Comparison of ENCODE assay signal across 11 mouse cellular contexts in genomic region chr6:54126225-54126992, GRCm38 (mm10).
A peak's percentile ranks its signal among the peaks of the same experiment; 100 is the strongest.
DNase-seq lines count a peak whose midpoint lies in the region; ATAC-seq and TF ChIP-seq lines count a peak whose summit lies in the region.
"Had no signal": no experiment of that assay in that cellular context is flagged by ENCODE, and none has a peak within 500 bp of the region (broad histone marks: within the 10 kb centered on the region; RNA-seq: fewer than 3 reads in every experiment).

No protein-coding gene starts in this region.

- ATAC-seq in cerebellum, adult (ENCODE audit: insufficient number of reproducible peaks, low FRiP score, low TSS enrichment) = 0 out of 2 replicates have a peak, but pooled peaks have one; percentile 17

- H3K4me3 ChIP-seq in kidney, adult 2 months (ENCODE audit: insufficient read depth, low read depth, low read length) = no peak overlapping the region
- H3K4me3 ChIP-seq: lung, embryonic 15.5 days; neural tube, embryonic 12.5 days had no signal

- H3K27me3 ChIP-seq in kidney, adult 2 months (replicated peaks; ENCODE audit: control insufficient read depth, insufficient read depth, low read length) = no peaks in the 10 kb centered on the region
- H3K27me3 ChIP-seq: neural tube, embryonic 12.5 days had no signal

- intact Hi-C loops in left cerebral cortex, postnatal 4 days (cut with DNase I) = no loop called here

- H3K27ac ChIP-seq in kidney, adult 2 months (ENCODE audit: insufficient read depth, low read depth, low read length) = no peak overlapping the region
- H3K27ac ChIP-seq: lung, embryonic 15.5 days; neural tube, embryonic 12.5 days had no signal

- 80% methylated on average over 9 of the region's 9 CpGs for WGBS in kidney, adult 2 months

- DNase-seq in layer of hippocampus, adult 11-12 months (ENCODE audit: low spot score) = peak; percentile 72
- no peak for DNase-seq in layer of hippocampus, adult 9-10 months (ENCODE audit: low spot score)
- DNase-seq in cerebellum, postnatal 25 days = peak; percentile 82 to 85
- DNase-seq in left cerebral cortex, postnatal 4 days = peak; percentile 89
- no peak for DNase-seq in lung, postnatal 25 days (ENCODE audit: low spot score)
- no peak for DNase-seq in thymus, postnatal 0 days (ENCODE audit: low spot score)
- no peak for DNase-seq in kidney, adult 2 months
- DNase-seq: gastrocnemius, postnatal 25 days had no signal

- no peaks in the 10 kb centered on the region for H3K36me3 ChIP-seq in kidney, adult 2 months (ENCODE audit: control insufficient read depth, insufficient read depth, low read length)
- H3K36me3 ChIP-seq: lung, embryonic 15.5 days; neural tube, embryonic 12.5 days had no signal

- no peak for TF ChIP-seq CTCF in kidney, adult 2 months (conservative IDR thresholded peaks at IDR 0.05; ENCODE audit: insufficient read depth, insufficient read length, low read depth, low read length)

- H3K4me1 ChIP-seq in kidney, adult 2 months (ENCODE audit: control insufficient read depth, insufficient read depth, low read length) = peaks cover 3% of the 10 kb centered on the region; the same call in 1 of the 2 replicates
- H3K4me1 ChIP-seq: neural tube, embryonic 12.5 days had no signal

- TF ChIP-seq POLR2A in kidney, adult 2 months (IDR thresholded peaks at IDR 0.05; ENCODE audit: low read depth, low read length) = no peak

Comparison
In these comparisons a context has a peak if more than half of its experiments do, and no peak if none do; other contexts are left out.
1. DNase-seq: peak in layer of hippocampus, adult 11-12 months (single experiment), cerebellum, postnatal 25 days (2 of 2) and left cerebral cortex, postnatal 4 days (single experiment); none in layer of hippocampus, adult 9-10 months (single experiment), lung, postnatal 25 days (single experiment), thymus, postnatal 0 days (single experiment) and kidney, adult 2 months (single experiment).